Mouse (Mus musculus): ENCODE measurements around the gene Pacrg. TPM values are rescaled to one million over a fixed set of nuclear protein-coding genes. Genes with fewer than 3 reads are reported as not detected.
A peak's percentile ranks its signal among the peaks of the same experiment; 100 is the strongest.

The Pacrg gene
- total and polyA plus RNA-seq, 3 experiments = not detected

DNA sequence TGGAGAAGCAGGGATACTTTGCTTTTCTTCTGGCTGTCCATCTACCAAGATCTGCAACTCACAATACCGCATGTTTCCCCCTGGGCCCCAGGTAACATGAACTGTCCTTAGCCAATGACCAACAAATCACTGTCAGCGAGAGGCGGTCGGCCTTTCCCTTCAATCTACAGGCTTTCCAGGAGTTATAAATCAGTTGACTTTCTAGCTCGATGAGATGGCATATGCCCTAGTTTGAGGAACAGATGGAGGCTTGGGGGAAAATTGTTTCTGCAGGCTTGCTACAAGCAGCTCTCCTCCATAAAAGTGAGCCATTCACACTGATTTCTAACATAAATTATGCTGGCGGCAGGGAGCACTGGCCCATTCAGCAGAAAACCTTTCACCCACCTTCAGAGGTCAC, 70.2 kb downstream of the Pacrg start:
- no peak overlapping the region for H3K4me2 ChIP-seq (ENCODE audit: insufficient read depth, low read depth, poor library complexity, severe bottlenecking)
- no peaks in the 10 kb centered on the region for H3K27me3 ChIP-seq (replicated peaks)
- no peak overlapping the region for H3K9ac ChIP-seq (ENCODE audit: insufficient read depth, low read depth)
- H3K79me2 ChIP-seq (replicated peaks; ENCODE audit: control insufficient read depth, extremely low read depth, insufficient read depth, poor library complexity, severe bottlenecking) = no peaks in the 10 kb centered on the region
- dilution Hi-C loops (cut with MboI; ENCODE audit: extremely low pct_ligation_motif_present, extremely low pct_unique_long_range_greater_than_20kb, low sequenced_read_pairs) (no loop called here), in situ Hi-C loops (cut with MboI; ENCODE audit: low pct_ligation_motif_present, low pct_unique_long_range_greater_than_20kb, low sequenced_read_pairs) (no loop called here)
- no peaks in the 10 kb centered on the region for H3K36me3 ChIP-seq (replicated peaks in 1 of 2; ENCODE audit: control insufficient read depth in 1 of 2, insufficient read depth in 1 of 2, low read length in 1 of 2)
- H3K27ac ChIP-seq (ENCODE audit: insufficient read depth, low read depth) = no peak overlapping the region
- DNase-seq (ENCODE audit: extremely low read depth) = no peak
- no peaks in the 10 kb centered on the region for H3K9me3 ChIP-seq (replicated peaks; ENCODE audit: low read length)
- TF ChIP-seq MAFK (IDR thresholded peaks at IDR 0.05; ENCODE audit: insufficient replicate concordance, low read length) = no peak
- no peak for TF ChIP-seq RAD21 (IDR thresholded peaks at IDR 0.05; ENCODE audit: low read depth, low read length)
- no peak for TF ChIP-seq SIN3A (IDR thresholded peaks at IDR 0.05; ENCODE audit: low read length)
- TF ChIP-seq GABPA (IDR thresholded peaks at IDR 0.05; ENCODE audit: insufficient replicate concordance, low read depth, low read length) = no peak
- no peak for TF ChIP-seq HCFC1 (IDR thresholded peaks at IDR 0.05; ENCODE audit: low read depth, low read length)
- TF ChIP-seq JUN (IDR thresholded peaks at IDR 0.05; ENCODE audit: insufficient read depth, low read depth, low read length) = no peak
- no peak for TF ChIP-seq POLR2AphosphoS2 (IDR thresholded peaks at IDR 0.05; ENCODE audit: low read depth, low read length)
- no peak for TF ChIP-seq JUND (conservative IDR thresholded peaks at IDR 0.05; ENCODE audit: low read depth, low read length)
- no peak for TF ChIP-seq PAX5 (IDR thresholded peaks at IDR 0.05; ENCODE audit: low read length)
- no peak for TF ChIP-seq ZNF384 (IDR thresholded peaks at IDR 0.05; ENCODE audit: low read depth, low read length)
- no peak for TF ChIP-seq TBP (conservative IDR thresholded peaks at IDR 0.05; ENCODE audit: low read depth, low read length)
- TF ChIP-seq ELF1 (IDR thresholded peaks at IDR 0.05; ENCODE audit: low read depth, low read length) = no peak
- no peak for TF ChIP-seq SMC3 (IDR thresholded peaks at IDR 0.05; ENCODE audit: low read depth, low read length)
- H3K4me1 ChIP-seq (ENCODE audit: control insufficient read depth in 1 of 2, insufficient read depth in 2 of 2) = 0 out of 4 replicates have a peak, but pooled peaks cover 0 to 5% of the 10 kb centered on the region in 2 experiments
- H3K4me3 ChIP-seq (replicated peaks in 1 of 3; ENCODE audit: low read depth in 2 of 3, low read length in 2 of 3, poor library complexity in 1 of 3) = no peak overlapping the region

GRCm38 (mm10) chr17:10766735-10767406, 73.2 kb downstream of the Pacrg start:
- no peak overlapping the region for H3K9ac ChIP-seq (ENCODE audit: insufficient read depth, low read depth)
- peak overlapping the region; percentile 66 for H3K4me2 ChIP-seq (ENCODE audit: insufficient read depth, low read depth, poor library complexity, severe bottlenecking)
- H3K4me3 ChIP-seq (replicated peaks in 1 of 3; ENCODE audit: low read depth in 2 of 3, low read length in 2 of 3, poor library complexity in 1 of 3) = peak overlapping the region in 1 of 3 experiments; percentile 18
- dilution Hi-C loops (cut with MboI; ENCODE audit: extremely low pct_ligation_motif_present, extremely low pct_unique_long_range_greater_than_20kb, low sequenced_read_pairs) (no loop called here), in situ Hi-C loops (cut with MboI; ENCODE audit: low pct_ligation_motif_present, low pct_unique_long_range_greater_than_20kb, low sequenced_read_pairs) (no loop called here)
- DNase-seq (ENCODE audit: extremely low read depth) = no peak
- no peaks in the 10 kb centered on the region for H3K79me2 ChIP-seq (replicated peaks; ENCODE audit: control insufficient read depth, extremely low read depth, insufficient read depth, poor library complexity, severe bottlenecking)
- no peaks in the 10 kb centered on the region for H3K36me3 ChIP-seq (replicated peaks in 1 of 2; ENCODE audit: control insufficient read depth in 1 of 2, insufficient read depth in 1 of 2, low read length in 1 of 2)
- H3K27me3 ChIP-seq (replicated peaks) = no peaks in the 10 kb centered on the region
- no peak for TF ChIP-seq IRF4 (IDR thresholded peaks at IDR 0.05; ENCODE audit: low read depth, low read length)
- 0 out of 2 replicates have a peak, but pooled peaks have one; percentile 12 for TF ChIP-seq MAX (IDR thresholded peaks at IDR 0.05; ENCODE audit: low read length)
- 0 out of 2 replicates have a peak, but pooled peaks have one; percentile 22 for TF ChIP-seq SIN3A (IDR thresholded peaks at IDR 0.05; ENCODE audit: low read length)
- no peak overlapping the region for H3K27ac ChIP-seq (ENCODE audit: insufficient read depth, low read depth)
- H3K9me3 ChIP-seq (replicated peaks; ENCODE audit: low read length) = no peaks in the 10 kb centered on the region
- 0 out of 4 replicates have a peak, but pooled peaks cover 0 to 5% of the 10 kb centered on the region in 2 experiments for H3K4me1 ChIP-seq (ENCODE audit: control insufficient read depth in 1 of 2, insufficient read depth in 2 of 2)
